Mouse (Mus musculus) c-Kit-positive CD71-positive TER-119-negative erythroid progenitor cells, embryonic 14.5 days (primary cell): Measurements from ENCODE around the gene Gnaq.
"Not testable (repeated sequence)": the region's sequence is repeated elsewhere in the genome, so short reads cannot be mapped to it uniquely, and the experiment has no call there.

Experiments used
- DNase-seq: peaks from one replicate; pipeline ENCODE4 v3.0.0-alpha.2; 2013; ENCODE audit warnings: low read depth

The Gnaq gene

DNA sequence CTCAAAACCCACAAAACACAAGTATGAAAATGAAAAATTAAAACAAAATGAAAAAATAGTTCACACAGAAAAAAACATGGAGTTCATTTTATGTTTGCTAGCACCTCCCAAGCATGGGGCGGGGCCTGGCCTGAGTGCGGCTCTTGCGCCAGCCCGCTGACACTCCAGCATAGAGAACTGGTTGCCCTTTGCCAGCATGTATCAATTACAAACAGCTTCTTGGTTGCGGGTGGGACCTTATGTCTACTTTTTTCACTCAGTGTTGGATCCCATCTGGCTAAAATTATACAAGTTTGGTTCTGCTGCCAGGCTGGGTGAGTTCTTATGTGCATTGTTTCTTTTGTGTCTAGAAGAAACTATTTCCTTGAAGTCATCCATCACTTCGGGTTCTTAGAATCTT, 14.8 kb downstream of the Gnaq start:
- DNase-seq: no peak

GRCm38 (mm10) chr19:16149094-16149493, 16.5 kb downstream of the Gnaq start:
- no peak for DNase-seq

- no peak for DNase-seq
Observed at GRCm38 (mm10) chr19:16150328-16150727, 17.7 kb downstream of the Gnaq start.

GRCm38 (mm10) chr19:16153851-16154250, 21.2 kb downstream of the Gnaq start:
- DNase-seq: no peak

DNA sequence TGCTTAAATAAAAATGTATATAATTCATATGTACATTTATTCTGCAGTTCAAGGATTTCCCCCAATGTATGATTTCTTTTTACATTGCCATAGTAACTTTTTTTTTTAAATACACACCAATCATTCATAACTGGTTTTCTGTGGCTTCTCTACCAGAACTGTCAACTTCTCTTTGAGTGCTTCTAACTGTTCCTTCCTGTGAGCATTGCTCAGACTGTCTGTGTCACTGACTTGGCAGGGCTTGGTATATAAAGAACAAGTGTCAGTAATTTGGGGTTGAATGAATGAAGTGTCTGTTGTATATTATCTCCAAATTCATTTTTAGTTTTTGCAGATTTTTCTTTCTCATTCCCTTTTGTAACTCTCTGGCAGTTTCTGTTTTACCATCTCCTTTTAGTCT, 21.8 kb downstream of the Gnaq start:
- DNase-seq: no peak

DNA sequence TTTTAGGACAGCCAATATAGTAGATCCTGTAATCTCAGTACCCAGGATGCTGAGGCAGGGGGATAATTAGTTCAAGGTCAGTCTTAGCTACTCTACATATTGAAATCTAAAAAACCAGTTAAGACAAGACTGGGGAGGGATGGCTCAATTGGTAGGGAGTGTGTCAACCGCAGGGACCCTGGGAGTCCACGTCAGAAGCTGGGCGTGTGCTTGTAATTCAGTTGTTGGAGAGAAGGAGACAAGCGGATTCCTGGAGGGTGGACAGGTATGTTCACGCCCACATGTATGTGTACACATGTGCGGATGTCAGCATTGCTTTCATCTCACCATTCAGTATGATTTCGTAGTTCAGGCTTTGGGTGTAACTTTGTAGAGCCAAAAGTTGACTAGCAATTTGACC, 24.5 kb downstream of the Gnaq start:
- DNase-seq: no peak

DNA sequence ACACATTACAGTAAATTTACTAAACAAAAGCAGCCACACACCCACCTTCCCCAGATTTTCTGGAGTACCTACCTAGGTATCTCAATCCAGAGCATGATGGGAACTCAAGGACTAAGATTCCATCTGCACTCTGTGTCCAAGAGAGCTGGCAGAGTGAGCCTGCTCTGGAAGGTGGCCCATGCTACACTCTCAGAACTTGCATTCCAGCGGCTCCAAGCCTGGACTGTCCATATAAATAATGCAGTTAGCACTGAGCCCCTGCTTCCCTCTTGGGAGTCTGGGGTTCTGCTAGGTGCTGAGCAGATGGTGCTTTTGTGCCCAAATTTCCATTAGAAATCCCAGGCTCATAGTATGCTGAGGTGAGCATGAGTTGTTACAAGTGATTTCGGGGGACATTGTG, 28.1 kb downstream of the Gnaq start:
- DNase-seq: no peak

GRCm38 (mm10) chr19:16161222-16161621, 28.6 kb downstream of the Gnaq start:
- DNase-seq: no peak

DNA sequence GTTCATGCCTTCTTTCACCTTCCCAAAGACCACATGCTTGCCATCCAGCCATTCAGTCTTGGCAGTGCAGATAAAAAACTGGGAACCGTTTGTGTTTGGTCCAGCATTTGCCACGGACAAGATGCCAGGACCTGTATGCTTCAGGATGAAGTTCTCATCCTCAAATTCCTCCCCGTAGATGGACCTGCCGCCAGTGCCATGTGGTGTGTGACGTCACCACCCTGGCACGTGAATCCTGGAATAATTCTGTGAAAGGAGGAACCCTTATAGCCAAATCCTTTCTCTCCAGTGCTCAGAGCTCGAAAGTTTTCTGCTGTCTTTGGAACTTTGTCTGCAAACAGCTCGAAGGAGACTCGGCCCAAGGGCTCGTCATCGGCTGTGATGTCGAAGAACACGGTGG, 31.8 kb downstream of the Gnaq start:
- DNase-seq: not testable (repeated sequence)

DNA sequence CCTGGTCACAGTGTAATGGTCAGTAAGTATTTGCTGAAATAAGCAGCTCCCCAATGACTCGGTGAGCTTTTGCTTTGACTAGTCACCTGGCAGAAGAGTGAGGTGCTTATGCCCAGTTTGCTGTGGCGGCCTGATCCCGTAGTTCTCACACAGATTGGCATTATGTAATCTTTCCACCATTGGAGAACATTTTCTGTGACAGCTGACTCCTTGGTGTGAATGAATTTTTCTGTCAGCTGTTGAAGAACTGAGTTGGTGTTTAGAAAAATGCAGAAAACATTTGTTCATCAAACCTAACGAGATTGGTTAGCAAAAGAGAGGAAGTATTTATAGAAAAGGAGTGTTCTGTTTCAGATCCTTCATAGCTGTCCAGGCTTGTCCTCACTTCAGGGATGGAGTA, 34.6 kb downstream of the Gnaq start:
- no peak for DNase-seq

GRCm38 (mm10) chr19:16168192-16168591, 35.6 kb downstream of the Gnaq start:
- no peak for DNase-seq

DNA sequence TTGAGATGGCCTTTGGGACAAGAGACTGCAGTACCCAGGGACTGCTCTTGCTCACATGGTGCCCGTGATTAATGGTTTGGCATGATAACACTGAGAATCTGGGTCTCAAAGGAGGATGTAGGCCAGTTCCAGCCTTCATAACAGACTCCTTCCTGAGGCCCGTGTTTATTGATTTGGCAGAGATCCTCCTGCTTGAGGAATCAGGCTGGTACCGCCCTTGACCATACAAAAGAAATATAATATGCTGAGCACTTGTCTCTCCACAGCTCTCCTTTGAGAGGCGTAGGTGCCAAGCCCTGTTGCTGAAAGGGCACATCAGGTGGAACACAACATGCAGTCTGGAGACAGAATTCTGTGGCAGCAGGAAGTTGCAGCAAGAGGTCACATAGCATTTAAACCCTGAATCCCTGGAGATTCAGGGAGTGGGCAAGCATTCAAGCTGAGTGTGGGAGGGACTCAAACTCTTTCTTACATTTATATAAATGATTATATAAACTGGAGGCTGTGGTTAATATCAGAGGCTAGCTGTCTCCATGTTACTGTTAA, 36.1 kb downstream of the Gnaq start:
- DNase-seq: no peak

- DNase-seq: no peak
Observed at GRCm38 (mm10) chr19:16170724-16171123, 38.1 kb downstream of the Gnaq start.

DNA sequence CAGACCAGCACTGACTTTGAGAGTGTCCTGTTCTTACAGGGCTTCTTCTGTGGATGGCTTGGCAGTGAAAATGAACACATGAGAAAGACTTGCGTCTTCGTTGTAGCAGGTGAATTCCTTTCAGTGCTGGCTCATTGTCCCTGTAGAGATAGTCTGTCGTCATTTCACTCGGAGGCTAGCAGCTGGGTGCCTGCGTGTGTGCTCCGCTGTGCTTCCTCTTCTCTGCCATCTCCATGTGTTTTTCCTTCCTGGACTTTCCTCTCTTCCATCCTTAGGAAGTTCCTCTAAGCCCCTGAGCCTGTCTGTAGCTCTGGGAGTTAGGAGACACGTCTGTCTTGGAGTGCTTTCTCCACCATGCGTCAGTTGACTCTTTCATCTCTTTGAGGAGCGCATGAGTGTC, 41.1 kb downstream of the Gnaq start:
- no peak for DNase-seq

DNA sequence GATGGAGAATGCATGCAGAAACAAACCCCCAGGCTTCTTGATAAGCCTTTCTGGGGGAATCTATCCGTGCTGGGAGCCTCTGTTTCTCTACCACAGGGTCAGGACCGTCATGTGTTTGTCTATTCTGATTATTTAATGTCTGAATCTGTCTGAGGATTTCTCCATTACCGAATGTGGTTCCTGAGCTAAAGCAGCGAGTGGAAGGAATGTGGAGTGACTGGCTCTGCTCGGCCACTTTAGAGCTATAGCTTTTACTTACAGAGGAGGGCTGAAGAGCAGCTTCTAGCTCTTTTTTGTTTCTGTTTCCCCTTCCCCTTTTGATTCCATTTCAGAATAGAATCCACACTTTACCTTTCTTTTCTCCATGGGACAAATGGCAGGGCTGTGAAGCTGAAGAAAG, 43.8 kb downstream of the Gnaq start:
- DNase-seq: no peak

DNA sequence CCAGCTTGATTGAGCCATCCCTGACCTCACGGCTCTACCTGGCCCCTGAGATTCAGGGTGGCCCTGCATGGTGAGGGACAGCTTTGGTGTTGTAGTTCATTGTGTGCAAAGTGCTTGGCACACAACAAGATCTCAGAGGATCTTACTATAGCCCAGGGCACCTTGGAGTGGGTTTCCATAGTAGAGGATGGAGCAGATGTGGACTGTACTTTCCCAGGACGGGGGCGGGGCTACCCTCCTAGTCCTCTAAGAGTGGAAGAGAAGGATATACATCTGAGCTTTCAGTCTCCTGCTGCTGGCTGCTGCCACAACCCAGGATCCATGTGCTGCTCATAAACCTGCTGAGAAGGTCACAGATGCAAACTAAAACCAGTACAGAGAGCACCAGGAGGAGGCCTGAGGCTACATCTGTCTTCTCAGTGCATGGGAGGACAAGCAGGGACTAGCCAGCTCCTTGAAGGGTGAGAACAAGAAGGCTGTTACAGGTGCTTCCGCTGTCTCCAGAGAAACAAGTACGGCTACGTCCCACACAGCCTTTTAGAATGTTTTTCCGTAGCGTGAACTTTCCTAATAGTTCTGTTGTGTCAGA, 44.6 kb downstream of the Gnaq start:
- DNase-seq: no peak

DNA sequence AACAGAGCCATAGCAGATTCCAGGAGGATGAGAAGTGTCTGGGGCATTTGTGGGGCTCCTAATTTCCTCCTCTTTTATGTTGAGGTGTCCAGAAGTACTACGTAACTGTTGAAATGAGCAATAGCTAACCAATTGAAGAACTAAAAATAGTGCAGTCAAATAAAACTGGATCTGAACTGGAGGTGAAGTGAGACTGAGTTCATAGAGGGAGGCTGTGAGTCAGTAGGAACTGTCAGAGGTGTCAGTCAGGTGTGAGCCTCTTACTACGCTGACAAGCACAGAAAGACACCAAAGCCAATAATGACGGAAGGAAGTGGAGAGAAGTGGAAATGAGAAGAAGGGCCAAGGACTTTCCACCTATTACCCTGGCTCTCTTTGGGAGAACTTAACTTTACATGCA, 48.6 kb downstream of the Gnaq start:
- no peak for DNase-seq

DNA sequence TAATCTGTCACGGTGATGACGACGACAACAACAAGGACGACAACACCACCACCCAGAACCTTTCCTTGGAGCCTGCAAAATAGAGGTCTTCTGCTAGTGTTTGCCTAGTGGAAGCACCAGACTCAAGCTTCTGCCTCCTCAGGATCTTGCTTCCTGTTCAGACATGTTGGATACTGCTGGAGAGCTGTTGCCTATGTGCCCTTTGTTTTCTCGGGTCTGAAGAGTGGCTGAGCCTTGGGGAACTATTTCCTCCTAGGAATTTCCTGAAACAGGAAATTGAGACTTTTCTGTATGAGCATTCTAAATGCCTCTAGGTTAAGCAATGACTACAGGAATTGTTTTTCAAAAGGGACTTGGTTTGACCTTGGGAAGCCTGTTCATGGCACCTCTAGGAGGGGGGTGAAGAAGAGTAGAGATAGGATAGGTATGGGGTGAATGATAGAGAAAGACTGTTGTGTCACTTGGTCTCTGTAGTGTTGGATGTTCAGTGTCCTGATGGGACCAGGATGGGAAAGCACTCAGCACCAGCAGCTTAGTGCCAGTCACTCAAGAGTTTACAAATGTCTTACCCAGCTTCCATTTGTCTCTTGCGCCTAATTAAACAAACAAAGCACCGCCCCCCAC, 49.3 kb downstream of the Gnaq start:
- DNase-seq: no peak

DNA sequence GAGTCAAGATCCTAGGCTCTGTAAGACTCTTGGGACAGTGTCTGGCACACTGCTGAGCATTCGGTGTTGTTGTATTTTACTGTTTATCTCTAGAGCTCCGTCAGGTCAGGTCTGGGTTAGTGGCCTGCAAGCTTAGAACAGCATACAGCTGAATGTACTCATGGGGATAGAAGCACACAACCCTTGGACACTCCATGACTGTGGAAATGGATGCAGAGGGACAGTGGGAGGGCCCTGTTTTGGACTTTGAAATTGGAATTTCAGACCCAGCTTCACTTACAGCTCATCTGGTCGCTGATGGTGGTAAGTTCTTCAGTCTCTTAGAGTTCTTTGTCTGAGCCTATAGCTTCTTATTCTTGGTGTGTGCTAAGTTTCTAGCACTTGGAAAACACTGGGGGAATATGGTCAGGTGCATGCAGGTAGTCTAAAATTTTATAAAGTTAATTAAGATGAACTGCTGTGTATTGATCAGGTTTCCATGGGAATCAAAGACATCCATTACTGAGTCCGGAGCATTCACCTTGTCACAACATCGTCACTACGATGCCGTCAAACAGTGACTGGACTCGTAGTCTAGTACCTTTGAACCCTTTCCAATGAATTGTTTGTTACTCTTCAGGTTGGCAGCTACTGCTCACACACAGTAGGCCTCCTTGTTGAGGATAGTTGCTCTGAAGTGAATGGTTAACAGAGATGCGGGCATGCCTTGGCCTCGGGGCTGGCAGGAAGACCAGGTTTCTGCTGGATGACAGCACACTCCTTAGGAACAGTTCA, 51.1 kb downstream of the Gnaq start:
- no peak for DNase-seq

DNA sequence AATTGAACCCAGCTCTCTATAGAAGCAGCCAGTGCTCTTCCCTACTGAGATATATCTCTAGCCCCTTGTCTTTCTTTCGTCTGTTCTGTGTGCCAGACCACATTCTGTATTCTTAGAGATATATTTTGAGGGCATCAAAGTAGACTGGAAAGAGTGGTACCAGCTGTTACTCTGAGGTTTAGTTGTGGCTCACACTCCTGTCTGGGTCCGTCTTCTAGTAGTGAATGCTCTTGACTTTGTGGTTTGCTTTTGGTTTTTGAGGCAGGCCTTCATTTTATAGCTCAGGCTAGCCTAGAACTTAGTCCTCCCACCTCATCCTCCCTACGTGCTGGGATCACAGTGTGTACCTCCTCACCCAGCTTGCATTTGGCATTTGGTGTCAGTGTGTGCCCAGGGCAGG, 54.4 kb downstream of the Gnaq start:
- DNase-seq: no peak

- no peak for DNase-seq
Observed at GRCm38 (mm10) chr19:16187952-16188351, 55.3 kb downstream of the Gnaq start.

DNA sequence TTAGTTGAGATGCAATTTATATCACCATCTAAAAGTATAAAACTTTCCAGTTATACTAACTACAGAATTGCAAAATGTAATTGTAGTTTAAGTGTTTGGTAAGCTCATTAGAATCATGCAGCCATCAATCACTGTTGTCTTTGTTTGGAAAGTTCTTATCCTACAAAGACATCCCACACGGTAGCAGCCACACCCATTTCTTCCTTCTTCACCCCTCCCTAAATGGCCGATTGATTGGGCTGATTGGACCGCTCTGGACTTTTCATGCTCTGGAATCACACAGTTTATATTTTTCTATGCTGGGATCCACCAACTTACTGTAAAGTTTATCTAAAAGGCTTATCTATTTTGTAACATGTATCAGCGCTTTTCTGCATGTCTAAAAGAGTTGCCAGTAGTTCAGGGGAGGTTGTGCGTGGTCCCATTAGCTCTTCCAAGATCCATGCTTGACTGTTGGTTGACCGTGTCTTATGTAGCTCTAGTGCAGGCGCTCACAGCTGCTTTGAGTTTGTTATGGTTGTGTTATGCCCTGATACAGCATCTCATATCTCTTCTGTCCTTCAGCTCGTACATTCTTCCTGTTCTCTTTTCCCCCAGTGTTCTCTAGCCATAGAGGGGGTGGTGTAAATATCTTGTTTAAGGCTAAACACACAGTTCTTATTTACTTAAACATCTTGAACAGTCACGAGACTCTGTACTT, 56.6 kb downstream of the Gnaq start:
- DNase-seq: no peak

DNA sequence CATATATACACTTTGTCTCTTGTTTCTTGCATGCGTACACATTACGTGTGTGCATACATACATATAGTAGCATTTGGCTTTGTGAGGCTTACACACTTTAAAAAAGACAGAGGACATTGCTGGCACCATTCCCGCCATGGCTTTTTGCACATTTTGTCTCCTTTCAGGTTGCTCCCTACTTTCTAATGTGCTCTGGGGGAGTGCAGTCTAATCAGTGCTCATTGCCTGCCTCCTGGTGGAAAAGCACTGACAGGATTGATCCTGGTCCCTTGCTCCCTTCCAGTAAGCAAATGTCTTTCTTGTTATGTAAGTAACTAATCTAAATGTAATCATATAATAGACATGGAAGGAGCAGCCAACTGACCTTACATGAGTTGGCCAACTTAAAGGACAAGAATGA, 65.5 kb downstream of the Gnaq start:
- DNase-seq: no peak
